Mouse (Mus musculus) cerebellum, adult 2 months (tissue): Measurements from ENCODE around the gene Gpr61. TPM values are rescaled to one million over a fixed set of nuclear protein-coding genes. Genes with fewer than 3 reads are reported as not detected.

Source experiments
- DNase-seq, 2 experiments: peaks; one replicate each; pipeline ENCODE4 v3.0.0; 2021
- H3K27ac ChIP-seq: fragments of 200-500 bp; 2 replicates; pipeline ENCODE4 v1.5.1; 2012; ENCODE audit warnings: low read length, control low read depth, inconsistent platforms; ENCODE audit not compliant: insufficient read depth
- H3K27me3 ChIP-seq: fragments of 200-500 bp; 2 replicates; pipeline ENCODE4 v1.6.1; 2012; ENCODE audit warnings: inconsistent platforms, mild to moderate bottlenecking, low read length, moderate library complexity; ENCODE audit not compliant: control insufficient read depth, insufficient read depth
- H3K4me1 ChIP-seq: fragments of 200-500 bp; 2 replicates; pipeline ENCODE4 v1.6.1; 2011; ENCODE audit warnings: low read length; ENCODE audit not compliant: control insufficient read depth, insufficient read depth
- H3K4me3 ChIP-seq: fragments of 200-500 bp; replicated peaks from 2 replicates; pipeline ENCODE3; 2011; ENCODE audit warnings: mild to moderate bottlenecking, low read depth, low read length, control low read depth; ENCODE audit not compliant: insufficient read depth
- CTCF ChIP-seq: fragments of 200-500 bp; IDR thresholded peaks from 2 replicates; pipeline ENCODE4 v1.5.1; 2011; ENCODE audit warnings: low read depth, mild to moderate bottlenecking, control low read depth, low read length, moderate library complexity, borderline replicate concordance; ENCODE audit not compliant: insufficient read depth
- POLR2A ChIP-seq: fragments of 200-500 bp; IDR thresholded peaks from 2 replicates; pipeline ENCODE4 v1.6.1; 2011; ENCODE audit warnings: low read length, control low read depth, borderline replicate concordance; ENCODE audit not compliant: insufficient read depth
- WGBS: fragments of 180-500 bp; shearing (Covaris S2); methylation state at CpG from one replicate; pipeline ENCODE4 v1.1.7; 2018; 5-methylcytosine and 5-hydroxymethylcytosine counted together
- polyA plus RNA-seq: library from polyadenylated mRNA; depleted of rRNA; stranded (reverse); fragments of >200 nt; gene quantifications from 2 replicates; pipeline ENCODE4 v1.2.3, GENCODE M21; 2012

Gpr61 gene
- polyA plus RNA-seq, 1 experiment = 6.5 TPM

GRCm38 (mm10) chr3:108169199-108169598 is 14.5 kb upstream of the Gpr61 start:
- WGBS = 49% methylated on average over 3 of the region's 3 CpGs
- Histone ChIP-seq H3K4me3 (no peak overlapping the region), H3K4me1 (no peaks in the 10 kb centered on the region), H3K27ac (no peak overlapping the region), H3K27me3 (no peaks in the 10 kb centered on the region)
- TF ChIP-seq POLR2A (no peak), CTCF (no peak)
- DNase-seq = no peak

GRCm38 (mm10) chr3:108167499-108167898 is 12.8 kb upstream of the Gpr61 start:
- WGBS = 51% methylated on average over 14 of the region's 14 CpGs
- H3K27me3 ChIP-seq = no peaks in the 10 kb centered on the region
- TF ChIP-seq CTCF (no peak), POLR2A (no peak)
- H3K4me3 ChIP-seq = no peak overlapping the region
- DNase-seq = no peak
- no peak overlapping the region for H3K27ac ChIP-seq
- H3K4me1 ChIP-seq = no peaks in the 10 kb centered on the region

- Histone ChIP-seq H3K4me1 (no peaks in the 10 kb centered on the region), H3K27me3 (no peaks in the 10 kb centered on the region), H3K27ac (no peak overlapping the region), H3K4me3 (no peak overlapping the region)
- TF ChIP-seq CTCF (no peak), POLR2A (no peak)
- DNase-seq = peak in 1 of 2 experiments; percentile 15
- 35% methylated on average over 10 of the region's 11 CpGs for WGBS
These were observed 12.0 kb upstream of the Gpr61 start for GRCm38 (mm10) chr3:108166486-108167211.

GRCm38 (mm10) chr3:108165532-108166315 is 11.0 kb upstream of the Gpr61 start:
- H3K27me3 ChIP-seq = no peaks in the 10 kb centered on the region
- H3K4me1 ChIP-seq = no peaks in the 10 kb centered on the region
- peak in 1 of 2 experiments; percentile 23 for DNase-seq
- H3K4me3 ChIP-seq = no peak overlapping the region
- 64% methylated on average over 10 of the region's 10 CpGs for WGBS
- TF ChIP-seq POLR2A (no peak), CTCF (no peak)
- H3K27ac ChIP-seq = no peak overlapping the region

- Histone ChIP-seq H3K4me1 (no peaks in the 10 kb centered on the region), H3K4me3 (peak overlapping the region; percentile 68), H3K27me3 (no peaks in the 10 kb centered on the region), H3K27ac (no peak overlapping the region)
- DNase-seq = peak; percentile 81 to 91
- TF ChIP-seq CTCF = peak; percentile 95
- TF ChIP-seq POLR2A = no peak
- 0% methylated on average over 9 of the region's 9 CpGs for WGBS
These were observed 10.1 kb upstream of the Gpr61 start for GRCm38 (mm10) chr3:108164807-108165206.

GRCm38 (mm10) chr3:108164091-108164490 is 9.4 kb upstream of the Gpr61 start:
- H3K4me1 ChIP-seq = no peaks in the 10 kb centered on the region
- no peak overlapping the region for H3K27ac ChIP-seq
- H3K27me3 ChIP-seq = no peaks in the 10 kb centered on the region
- H3K4me3 ChIP-seq = no peak overlapping the region
- 68% methylated on average over 5 of the region's 5 CpGs for WGBS
- no peak for DNase-seq
- TF ChIP-seq POLR2A (no peak), CTCF (no peak)

- TF ChIP-seq POLR2A = no peak
- no peak for DNase-seq
- H3K4me3 ChIP-seq = no peak overlapping the region
- peaks cover 6% of the 10 kb centered on the region; the same call in 1 of the 2 replicates for H3K4me1 ChIP-seq
- H3K27ac ChIP-seq = no peak overlapping the region
- no peaks in the 10 kb centered on the region for H3K27me3 ChIP-seq
- WGBS = 43% methylated on average over 9 of the region's 9 CpGs
These were observed 3.8 kb upstream of the Gpr61 start for GRCm38 (mm10) chr3:108158383-108159037.
